Mouse (Mus musculus) embryonic facial prominence, embryonic 14.5 days (tissue): ENCODE data around the gene Dnah17. TPM values are rescaled to one million over a fixed set of nuclear protein-coding genes. Genes with fewer than 3 reads are reported as not detected.
A peak's percentile ranks its signal among the peaks of the same experiment; 100 is the strongest.

Source experiments
- ATAC-seq: fragments of 200-750 bp; cut with Nextera tagmentation; 2 replicates; pipeline ENCODE4 v1.8.0; 2017; ENCODE audit warnings: low read depth, moderate number of reproducible peaks, moderate TSS enrichment
- DNase-seq: peaks from one replicate; pipeline ENCODE4 v3.0.0-alpha.2; 2015; ENCODE audit warnings: low spot score
- H3K27ac ChIP-seq: fragments of 300-500 bp; sonication (generic); replicated peaks from 2 replicates; pipeline ENCODE4 v1.5.1; 2014; ENCODE audit warnings: low read depth, mild to moderate bottlenecking, low read length, moderate library complexity
- H3K27me3 ChIP-seq: fragments of 300-500 bp; sonication (generic); replicated peaks from 2 replicates; pipeline ENCODE4 v1.6.1; 2014; ENCODE audit warnings: low read length; ENCODE audit not compliant: control insufficient read depth, insufficient read depth
- H3K36me3 ChIP-seq: fragments of 300-500 bp; sonication (generic); 2 replicates; pipeline ENCODE4 v1.6.1; 2014; ENCODE audit warnings: low read length, mixed read lengths; ENCODE audit not compliant: control insufficient read depth, insufficient read depth
- H3K4me1 ChIP-seq: fragments of 300-500 bp; sonication (generic); 2 replicates; pipeline ENCODE4 v1.6.1; 2014; ENCODE audit warnings: antibody characterized with exemption, low read length; ENCODE audit not compliant: control insufficient read depth, insufficient read depth
- H3K4me2 ChIP-seq: fragments of 300-500 bp; sonication (generic); 2 replicates; pipeline ENCODE4 v1.6.1; 2014; ENCODE audit warnings: low read depth, mild to moderate bottlenecking, low read length, moderate library complexity, mixed read lengths
- H3K4me3 ChIP-seq: fragments of 300-500 bp; sonication (generic); 2 replicates; pipeline ENCODE4 v1.5.1; 2014; ENCODE audit warnings: low read depth, mild to moderate bottlenecking, low read length
- H3K9ac ChIP-seq: fragments of 300-500 bp; sonication (generic); 2 replicates; pipeline ENCODE4 v1.6.1; 2014; ENCODE audit warnings: low read depth, mild to moderate bottlenecking, low read length, moderate library complexity, mixed read lengths
- H3K9me3 ChIP-seq: fragments of 300-500 bp; sonication (generic); 2 replicates; pipeline ENCODE4 v1.6.1; 2016; ENCODE audit warnings: low read length; ENCODE audit not compliant: control insufficient read depth
- WGBS: fragments of 180-500 bp; shearing (Covaris S2); extraction: QIAGEN DNeasy Blood & Tissue Kit; methylation state at CpG from one replicate; pipeline ENCODE4 v1.1.7; 2014; 5-methylcytosine and 5-hydroxymethylcytosine counted together
- polyA plus RNA-seq: library from polyadenylated mRNA; unstranded; fragments of >200 nt; fragmentation: Nextera tagmentation; extraction: Ambion mirVana; gene quantifications from 2 replicates; pipeline ENCODE4 v1.2.1, GENCODE M21; 2014

Gene Dnah17
- polyA plus RNA-seq, 1 experiment from 2014 or later, result 0.06 TPM

GRCm38 (mm10) chr11:118164566-118164965, 34.1 kb upstream of the Dnah17 start:
- 75% methylated on average over 7 of the region's 8 CpGs for WGBS
- no peaks in the 10 kb centered on the region for H3K9me3 ChIP-seq
- no peaks in the 10 kb centered on the region for H3K27me3 ChIP-seq
- no peak overlapping the region; the same call in 1 of the 2 replicates for H3K27ac ChIP-seq
- DNase-seq, result no peak
- H3K36me3 ChIP-seq, result peaks cover 51% of the 10 kb centered on the region; the same call in 1 of the 2 replicates
- H3K4me3 ChIP-seq, result no peak overlapping the region
- 0 out of 2 replicates have a peak, but pooled peaks cover 3% of the 10 kb centered on the region for H3K4me1 ChIP-seq
- no peak for ATAC-seq
- no peak overlapping the region for H3K4me2 ChIP-seq
- H3K9ac ChIP-seq, result no peak overlapping the region

- H3K4me1 ChIP-seq, result peaks cover 14% of the 10 kb centered on the region; the same call in 1 of the 2 replicates
- no peak overlapping the region for H3K4me3 ChIP-seq
- 56% methylated on average over 10 of the region's 10 CpGs for WGBS
- H3K9ac ChIP-seq, result no peak overlapping the region
- DNase-seq (no peak), ATAC-seq (no peak)
- H3K4me2 ChIP-seq, result no peak overlapping the region
- no peaks in the 10 kb centered on the region for H3K9me3 ChIP-seq
- no peaks in the 10 kb centered on the region for H3K27me3 ChIP-seq
- H3K27ac ChIP-seq, result peak overlapping the region; percentile 15; the same call in 1 of the 2 replicates
- peaks cover 34% of the 10 kb centered on the region; the same call in 1 of the 2 replicates for H3K36me3 ChIP-seq
Measured at GRCm38 (mm10) chr11:118162245-118162644, 31.8 kb upstream of the Dnah17 start.

DNA sequence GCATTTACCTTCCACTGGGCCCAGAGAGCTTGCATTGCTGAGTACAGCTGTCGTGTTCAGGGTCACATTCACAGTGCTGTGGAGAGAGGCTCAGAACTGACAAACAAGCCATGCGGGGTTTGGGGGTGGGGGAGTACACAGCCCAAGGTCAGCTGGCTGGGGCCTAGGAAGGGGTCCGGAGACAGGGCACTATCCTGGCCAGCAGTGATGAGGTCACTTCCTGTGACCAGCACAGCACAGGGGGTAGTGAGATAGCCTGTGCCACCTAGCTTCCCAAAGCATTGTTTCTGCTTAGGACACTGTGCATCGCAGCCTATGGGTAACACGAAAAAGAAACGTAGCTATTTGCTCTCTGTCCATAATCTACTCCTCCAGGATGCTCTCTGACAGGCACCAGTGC, 30.8 kb upstream of the Dnah17 start:
- H3K4me1 ChIP-seq, result peaks cover 14% of the 10 kb centered on the region; the same call in 1 of the 2 replicates
- 83% methylated on average over 6 of the region's 6 CpGs for WGBS
- DNase-seq (no peak), ATAC-seq (no peak)
- H3K27ac ChIP-seq, result no peak overlapping the region
- H3K9ac ChIP-seq, result no peak overlapping the region
- H3K27me3 ChIP-seq, result no peaks in the 10 kb centered on the region
- peaks cover 24% of the 10 kb centered on the region; the same call in 1 of the 2 replicates for H3K36me3 ChIP-seq
- no peaks in the 10 kb centered on the region for H3K9me3 ChIP-seq
- no peak overlapping the region for H3K4me2 ChIP-seq
- no peak overlapping the region for H3K4me3 ChIP-seq

DNA sequence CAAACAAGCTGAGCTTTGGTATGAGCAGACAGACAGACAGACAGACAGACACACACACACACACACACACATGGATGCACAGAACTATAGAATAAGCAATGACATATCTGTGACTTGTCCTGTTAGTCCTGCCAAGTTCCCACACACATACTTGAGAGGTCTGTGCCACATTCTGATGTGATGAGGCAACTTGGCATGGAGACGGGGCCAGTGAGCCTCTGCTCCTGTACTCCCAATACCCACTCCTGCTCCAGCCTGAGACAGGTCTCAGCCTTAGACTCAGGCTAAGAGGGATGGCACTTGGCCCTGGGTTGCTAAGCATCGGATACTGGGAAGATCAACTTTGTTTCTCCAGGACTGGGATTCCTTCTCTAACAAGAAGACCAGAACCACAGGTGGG, 30.3 kb upstream of the Dnah17 start:
- H3K9ac ChIP-seq, result no peak overlapping the region
- no peak for ATAC-seq
- H3K9me3 ChIP-seq, result no peaks in the 10 kb centered on the region
- 67% methylated on average over 2 of the region's 2 CpGs for WGBS
- peaks cover 14% of the 10 kb centered on the region; the same call in 1 of the 2 replicates for H3K4me1 ChIP-seq
- DNase-seq, result no peak
- H3K27me3 ChIP-seq, result no peaks in the 10 kb centered on the region
- H3K27ac ChIP-seq, result no peak overlapping the region
- no peak overlapping the region for H3K4me2 ChIP-seq
- H3K36me3 ChIP-seq, result peaks cover 19% of the 10 kb centered on the region; the same call in 1 of the 2 replicates
- no peak overlapping the region for H3K4me3 ChIP-seq

GRCm38 (mm10) chr11:118158753-118159152, 28.3 kb upstream of the Dnah17 start:
- H3K4me1 ChIP-seq, result peaks cover 11% of the 10 kb centered on the region; the same call in 1 of the 2 replicates
- H3K4me3 ChIP-seq, result no peak overlapping the region
- 65% methylated on average over 4 of the region's 4 CpGs for WGBS
- no peaks in the 10 kb centered on the region for H3K9me3 ChIP-seq
- H3K4me2 ChIP-seq, result no peak overlapping the region
- no peak overlapping the region for H3K9ac ChIP-seq
- no peak for ATAC-seq
- DNase-seq, result no peak
- H3K27me3 ChIP-seq, result no peaks in the 10 kb centered on the region
- H3K36me3 ChIP-seq, result peaks cover 10% of the 10 kb centered on the region; the same call in 1 of the 2 replicates
- H3K27ac ChIP-seq, result no peak overlapping the region

DNA sequence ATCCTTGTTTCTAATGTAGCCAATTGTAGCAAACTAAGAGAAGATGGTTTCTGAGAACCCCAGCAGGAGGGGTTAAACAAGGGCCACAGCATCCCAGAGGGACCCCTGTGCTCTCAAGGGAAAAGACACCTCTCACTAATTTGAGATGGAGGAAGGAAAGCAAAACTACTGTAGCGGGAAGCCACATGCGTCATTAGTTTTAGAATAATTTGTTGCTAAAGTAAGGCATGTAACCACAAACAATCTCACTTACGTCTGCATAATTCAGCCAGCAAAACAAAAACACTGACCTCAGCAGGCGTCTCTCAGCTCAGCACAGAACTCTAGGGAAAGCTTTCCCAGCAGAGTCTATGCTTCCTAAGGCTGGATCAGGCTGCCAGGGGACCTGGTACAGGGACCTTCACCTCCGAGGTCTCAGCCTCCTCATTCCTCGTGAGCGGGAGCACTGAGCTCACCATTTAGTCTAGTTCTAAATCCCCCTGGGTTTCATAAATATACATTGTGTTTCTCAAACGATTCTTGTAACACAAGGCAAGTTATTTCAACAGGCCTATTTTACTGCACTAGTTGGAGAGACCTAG, 26.1 kb upstream of the Dnah17 start:
- 52% methylated on average over 8 of the region's 8 CpGs for WGBS
- DNase-seq (no peak), ATAC-seq (no peak)
- peaks cover 11% of the 10 kb centered on the region; the same call in 1 of the 2 replicates for H3K4me1 ChIP-seq
- no peak overlapping the region for H3K4me3 ChIP-seq
- H3K27me3 ChIP-seq, result no peaks in the 10 kb centered on the region
- H3K9ac ChIP-seq, result no peak overlapping the region
- H3K27ac ChIP-seq, result peak overlapping the region; percentile 25; the same call in 1 of the 2 replicates
- H3K36me3 ChIP-seq, result no peaks in the 10 kb centered on the region
- no peak overlapping the region for H3K4me2 ChIP-seq
- H3K9me3 ChIP-seq, result no peaks in the 10 kb centered on the region

DNA sequence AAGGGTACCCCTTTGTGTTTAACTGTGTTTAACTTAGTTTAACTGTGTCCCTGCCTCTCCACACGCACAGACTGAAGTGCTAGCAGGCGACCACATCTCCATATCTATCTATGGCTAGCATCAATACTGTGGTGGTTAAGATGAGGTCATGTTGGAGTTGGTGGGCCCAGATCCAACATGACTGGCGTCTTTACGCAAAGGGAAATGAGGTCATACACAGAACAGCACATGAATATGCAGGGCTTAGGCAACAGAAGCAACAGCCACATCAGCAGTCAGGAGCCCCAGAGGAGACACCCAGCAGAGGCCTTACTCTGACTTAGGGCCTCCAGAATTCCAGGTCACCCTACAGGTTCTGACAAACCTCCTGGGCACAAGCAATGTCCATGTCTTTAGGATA, 22.5 kb upstream of the Dnah17 start:
- Histone ChIP-seq H3K27me3 (no peaks in the 10 kb centered on the region), H3K9ac (no peak overlapping the region), H3K36me3 (no peaks in the 10 kb centered on the region), H3K27ac (no peak overlapping the region), H3K4me3 (no peak overlapping the region), H3K4me2 (no peak overlapping the region), H3K9me3 (no peaks in the 10 kb centered on the region), H3K4me1 (peaks cover 6% of the 10 kb centered on the region)
- no peak for DNase-seq
- WGBS, result 78% methylated on average over 4 of the region's 4 CpGs
- no peak; the same call in 1 of the 2 replicates for ATAC-seq

- H3K4me2 ChIP-seq, result no peak overlapping the region
- H3K27ac ChIP-seq, result no peak overlapping the region
- DNase-seq (no peak), ATAC-seq (no peak)
- H3K4me3 ChIP-seq, result no peak overlapping the region
- WGBS, result 85% methylated on average over 5 of the region's 5 CpGs
- H3K27me3 ChIP-seq, result no peaks in the 10 kb centered on the region
- no peaks in the 10 kb centered on the region for H3K36me3 ChIP-seq
- H3K9me3 ChIP-seq, result no peaks in the 10 kb centered on the region
- H3K4me1 ChIP-seq, result no peaks in the 10 kb centered on the region; the same call in 1 of the 2 replicates
- no peak overlapping the region for H3K9ac ChIP-seq
Measured at GRCm38 (mm10) chr11:118151423-118152180, 21.2 kb upstream of the Dnah17 start.
